Mouse (Mus musculus) adipocyte (in vitro differentiated cells): ENCODE measurements around the gene Zfp184.

Experiments
- DNase-seq: peaks from one replicate; pipeline ENCODE4 v3.0.0-alpha.2; 2016; ENCODE audit warnings: low spot score

The Zfp184 gene

DNA sequence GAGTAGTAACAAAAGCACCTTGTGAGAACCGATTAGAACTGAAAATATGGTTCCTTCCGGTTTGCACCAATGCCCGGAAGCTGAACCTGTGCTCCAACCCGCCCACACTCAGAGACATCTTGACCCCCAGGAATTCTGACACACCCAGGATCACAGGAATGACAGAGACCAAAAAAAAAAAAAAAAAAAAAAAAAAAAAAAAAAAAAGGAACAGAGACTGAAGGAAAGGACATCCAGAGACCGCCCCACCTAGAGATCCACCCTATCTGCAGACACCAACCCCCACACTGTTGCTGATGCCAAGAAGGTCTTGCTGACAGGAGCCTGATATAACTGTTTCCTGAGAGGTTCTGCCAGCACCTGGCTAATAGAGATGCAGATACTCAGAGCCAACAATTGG lies 47.7 kb downstream of the Zfp184 start:
- no peak for DNase-seq

DNA sequence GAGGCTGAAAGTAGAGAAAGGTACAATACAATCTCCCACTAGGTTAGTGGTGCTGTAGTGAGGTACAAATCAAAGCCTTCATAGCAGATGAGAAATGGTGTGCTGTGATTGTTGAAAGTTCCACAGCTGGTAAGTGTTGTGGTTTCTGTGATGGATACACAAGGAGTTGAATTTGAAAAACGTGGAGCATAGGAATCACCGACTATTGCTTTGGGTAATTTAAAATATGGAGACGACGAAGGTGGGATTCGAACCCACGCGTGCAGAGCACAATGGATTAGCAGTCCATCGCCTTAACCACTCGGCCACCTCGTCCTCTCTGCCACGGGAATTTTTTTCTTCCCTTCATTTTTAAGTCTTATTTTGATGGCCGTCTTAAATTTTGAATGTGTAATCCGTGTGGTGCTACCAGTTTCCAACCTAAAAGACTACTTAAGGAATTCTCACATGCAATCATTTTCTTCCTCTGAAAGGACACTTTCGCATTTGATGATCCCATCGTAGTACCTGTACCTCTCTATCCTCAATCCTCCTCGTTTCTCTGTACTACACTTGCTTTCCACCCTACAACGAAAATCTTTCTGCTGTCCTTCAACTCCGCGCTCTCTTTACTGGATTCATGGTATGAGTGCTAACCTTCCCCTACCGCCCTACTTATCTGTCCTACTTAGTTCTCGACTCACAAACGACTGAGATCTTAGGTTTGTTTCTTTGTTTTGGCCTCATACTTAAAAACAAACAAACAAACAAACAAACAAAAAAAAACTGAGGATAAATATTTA lies 49.3 kb downstream of the Zfp184 start:
- DNase-seq = no peak

DNA sequence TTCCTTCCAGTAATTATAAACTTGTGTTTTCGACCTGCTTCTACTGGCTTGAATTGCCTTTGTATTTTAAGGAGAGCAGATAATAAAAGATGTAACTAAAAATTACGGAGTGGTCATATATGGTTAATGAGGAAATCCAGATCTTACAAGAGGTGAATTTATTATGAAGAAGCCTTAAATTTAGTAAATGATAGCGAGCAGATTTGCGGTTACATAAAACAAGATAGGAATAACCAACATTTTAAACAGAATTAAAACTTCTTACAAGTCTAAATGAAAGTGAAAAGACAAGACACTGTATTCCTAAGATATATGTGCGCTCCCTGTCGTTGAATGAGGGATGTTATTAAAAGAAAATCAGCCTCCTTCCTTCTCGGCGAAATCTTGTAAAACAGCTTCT lies 50.0 kb downstream of the Zfp184 start:
- DNase-seq = no peak

DNA sequence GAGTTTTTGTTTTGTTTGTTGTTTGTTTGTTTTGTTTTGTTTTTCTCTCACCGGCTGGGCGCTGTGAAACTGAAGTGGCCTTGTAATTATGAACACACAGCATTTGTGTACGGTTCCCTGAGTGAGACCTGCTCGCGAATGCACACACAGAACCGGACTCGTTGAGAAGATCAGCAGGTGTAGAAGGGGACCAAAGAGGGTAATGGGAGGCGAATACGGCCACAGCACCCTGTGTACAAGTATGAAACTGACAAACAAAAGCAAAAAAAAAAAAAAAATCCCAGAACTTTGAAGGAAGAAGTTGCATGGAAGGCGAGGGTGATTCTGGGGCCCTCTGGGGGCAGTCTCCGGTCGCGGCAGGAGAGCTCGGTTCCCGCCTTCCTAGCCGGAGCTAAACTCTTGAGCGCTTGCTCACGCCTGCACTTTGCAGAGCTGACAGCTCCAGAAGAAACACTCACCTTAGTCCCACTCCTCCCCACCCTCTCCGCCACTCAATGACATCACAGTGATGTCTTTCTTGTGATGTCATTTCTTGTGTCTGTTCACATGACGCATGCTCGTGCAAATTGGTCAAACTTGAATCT lies 50.5 kb downstream of the Zfp184 start:
- no peak for DNase-seq

DNA sequence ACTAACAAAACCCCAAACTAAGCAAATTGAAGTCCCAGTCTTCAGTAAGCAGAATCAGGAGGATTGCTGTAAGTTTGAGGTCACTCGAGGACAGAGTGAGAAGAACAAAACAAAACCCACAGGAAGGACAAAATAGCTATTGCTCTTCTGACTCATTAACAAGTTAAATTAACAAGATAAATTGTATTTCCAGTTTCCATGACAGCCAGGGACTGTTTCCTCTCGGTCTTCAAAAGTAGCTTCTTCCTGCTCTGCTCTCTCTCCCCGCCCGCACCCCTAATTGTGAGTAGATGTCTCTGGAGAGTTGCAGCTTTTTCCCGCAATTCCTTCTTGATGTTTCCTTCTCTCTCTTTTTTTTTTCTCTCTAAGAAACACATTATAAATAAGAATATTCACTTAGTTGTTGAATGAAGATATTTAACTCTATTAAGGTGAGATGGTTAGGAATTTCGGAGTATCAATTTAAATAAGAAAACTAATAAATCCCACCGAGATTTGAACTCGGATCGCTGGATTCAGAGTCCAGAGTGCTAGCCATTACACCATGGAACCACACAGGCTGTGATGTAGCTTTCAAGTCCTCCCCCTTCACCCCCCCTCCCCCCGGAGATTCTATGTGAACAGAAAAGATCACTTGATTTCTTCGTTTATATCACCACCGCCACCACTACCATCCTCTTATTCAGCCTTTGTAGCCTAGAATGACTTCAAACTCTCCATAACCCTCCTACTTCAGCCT lies 51.4 kb downstream of the Zfp184 start:
- DNase-seq = no peak

DNA sequence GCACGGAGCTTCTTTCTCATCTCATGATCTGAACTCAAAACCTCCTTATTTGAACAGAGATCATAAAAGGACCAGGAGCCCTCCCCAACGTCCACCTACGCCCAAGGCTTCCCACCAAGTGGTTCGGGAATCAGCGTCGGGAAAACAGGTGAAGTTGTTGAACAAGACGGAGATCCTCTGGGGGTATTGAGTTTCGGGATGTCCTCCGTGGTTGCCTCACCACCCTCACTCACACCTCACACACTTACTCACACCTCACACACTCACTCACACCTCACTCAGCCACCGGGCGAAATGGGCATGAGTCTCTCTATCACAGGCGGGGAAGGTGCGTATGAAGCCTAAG lies 51.9 kb downstream of the Zfp184 start:
- DNase-seq = no peak

DNA sequence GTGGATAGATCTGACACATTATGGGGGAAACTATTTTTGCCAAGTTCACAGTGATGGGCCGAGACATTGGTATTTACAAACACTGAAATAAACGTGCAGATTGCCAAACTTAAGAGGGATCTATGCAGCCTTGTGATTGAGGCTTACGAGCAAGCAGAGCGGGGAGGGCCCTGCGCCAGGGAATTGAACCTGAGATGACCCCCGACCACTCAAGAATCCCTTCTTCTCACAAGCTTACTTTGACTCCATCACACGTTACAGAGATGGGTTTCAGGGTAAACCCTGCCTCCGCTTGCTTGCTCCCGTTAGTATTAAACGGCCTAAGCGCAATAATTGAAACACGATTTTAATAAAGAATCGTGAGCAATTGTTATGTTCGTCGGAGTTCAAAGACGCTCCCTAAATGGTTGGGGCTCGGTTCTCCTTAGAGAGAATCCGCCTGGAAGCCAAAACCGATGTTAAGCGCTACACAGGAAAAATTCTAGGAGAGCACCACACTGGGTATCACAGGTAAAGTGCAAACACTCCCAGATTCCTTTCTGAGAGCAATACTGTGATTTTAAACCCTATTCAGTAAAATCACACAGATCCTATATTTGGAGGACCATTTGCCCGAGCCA lies 52.4 kb downstream of the Zfp184 start:
- no peak for DNase-seq

DNA sequence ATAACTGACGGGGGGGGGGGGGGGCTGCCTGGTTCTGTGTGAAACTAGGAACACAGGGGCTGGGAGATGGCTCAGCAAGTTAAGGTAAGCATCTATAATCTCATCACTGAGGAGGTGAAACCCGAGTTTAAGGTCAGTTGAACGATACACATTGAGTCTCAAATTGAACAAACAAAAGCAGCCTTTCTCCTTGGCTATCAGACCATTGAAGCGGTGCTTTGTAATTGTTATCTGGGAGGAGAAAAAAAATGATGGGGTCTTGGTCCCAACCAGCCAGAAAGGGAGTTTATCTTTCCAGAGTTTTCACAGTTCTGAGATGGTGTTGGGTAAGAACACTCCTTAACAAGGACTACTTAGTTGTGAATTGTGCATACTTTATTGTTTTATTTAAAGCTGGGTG lies 52.9 kb downstream of the Zfp184 start:
- no peak for DNase-seq

DNA sequence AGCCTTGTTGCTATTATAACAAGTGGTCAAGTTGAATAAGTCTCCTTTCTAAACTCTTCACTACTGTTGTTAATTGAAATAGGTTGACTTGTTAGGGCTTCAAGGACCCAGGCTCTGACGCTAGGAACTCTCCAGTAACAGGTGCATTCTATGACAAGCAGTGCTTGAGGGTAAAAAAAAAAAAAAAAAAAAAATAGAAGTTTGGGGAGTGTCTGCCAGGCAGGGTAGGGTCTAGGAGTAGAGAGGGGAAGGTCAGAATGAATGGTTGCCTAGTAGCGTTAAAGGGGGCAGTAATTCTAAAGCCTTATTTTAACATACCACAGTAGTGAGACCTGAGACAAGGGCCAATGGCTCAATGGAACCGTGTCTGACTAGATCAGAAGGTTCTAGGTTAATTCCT lies 53.5 kb downstream of the Zfp184 start:
- DNase-seq = no peak

DNA sequence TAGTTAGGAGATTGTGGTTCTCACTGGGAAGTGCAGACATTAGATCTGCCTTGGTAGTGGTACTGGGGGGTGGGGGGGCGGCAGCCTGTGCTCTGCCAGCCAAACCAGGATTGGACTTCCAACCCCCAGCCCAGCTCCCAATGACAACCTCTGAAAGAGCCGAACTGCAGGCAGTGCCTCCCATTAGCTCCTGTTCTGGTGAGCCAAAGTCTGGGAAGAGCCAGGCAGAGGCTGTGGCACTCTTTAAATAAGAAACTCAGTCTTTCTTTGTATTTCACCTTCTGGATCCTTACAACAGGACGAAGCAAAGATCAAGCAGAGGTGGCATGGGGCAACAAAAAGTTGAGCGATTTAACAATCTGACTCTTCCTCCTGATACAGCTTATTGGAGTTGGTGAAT lies 54.3 kb downstream of the Zfp184 start:
- no peak for DNase-seq

DNA sequence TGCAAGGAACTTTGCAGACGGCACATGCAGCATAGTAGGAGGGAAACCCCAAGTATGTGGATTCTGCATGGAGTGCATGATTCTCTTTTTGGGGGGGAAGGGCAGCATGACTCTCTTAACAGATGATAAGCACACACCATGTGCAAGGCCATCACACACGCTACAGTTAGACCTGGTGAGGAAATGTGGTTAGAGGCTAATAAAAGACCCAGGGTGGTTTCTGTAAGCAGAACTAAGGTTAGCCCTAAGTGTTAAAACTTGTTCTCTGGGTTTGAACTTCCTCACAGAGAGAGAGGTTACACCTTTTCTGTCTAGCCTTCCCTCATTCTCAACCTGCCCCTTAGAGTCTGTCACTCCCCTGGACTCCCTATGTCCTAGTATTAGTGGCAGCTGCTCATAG lies 56.5 kb downstream of the Zfp184 start:
- DNase-seq = no peak

DNA sequence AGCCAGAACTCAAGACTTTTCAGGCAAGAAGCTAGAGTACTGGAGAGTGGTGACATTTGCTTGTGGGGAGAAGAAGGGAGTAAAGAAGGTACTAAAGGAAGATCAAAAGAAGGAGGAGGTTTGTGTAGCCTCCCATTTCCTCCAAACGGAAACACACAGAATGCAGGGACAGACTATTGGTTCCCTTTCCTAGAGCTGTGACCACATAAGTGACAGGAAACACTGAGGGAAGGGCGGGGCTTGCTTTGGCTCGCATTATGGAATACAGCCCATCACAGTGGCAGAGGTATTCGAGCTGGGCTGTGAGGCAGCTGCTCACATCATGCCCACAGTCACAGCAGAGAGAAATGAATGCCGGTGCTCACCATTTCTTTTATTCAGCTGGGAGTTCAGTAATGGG lies 56.9 kb downstream of the Zfp184 start:
- no peak for DNase-seq

DNA sequence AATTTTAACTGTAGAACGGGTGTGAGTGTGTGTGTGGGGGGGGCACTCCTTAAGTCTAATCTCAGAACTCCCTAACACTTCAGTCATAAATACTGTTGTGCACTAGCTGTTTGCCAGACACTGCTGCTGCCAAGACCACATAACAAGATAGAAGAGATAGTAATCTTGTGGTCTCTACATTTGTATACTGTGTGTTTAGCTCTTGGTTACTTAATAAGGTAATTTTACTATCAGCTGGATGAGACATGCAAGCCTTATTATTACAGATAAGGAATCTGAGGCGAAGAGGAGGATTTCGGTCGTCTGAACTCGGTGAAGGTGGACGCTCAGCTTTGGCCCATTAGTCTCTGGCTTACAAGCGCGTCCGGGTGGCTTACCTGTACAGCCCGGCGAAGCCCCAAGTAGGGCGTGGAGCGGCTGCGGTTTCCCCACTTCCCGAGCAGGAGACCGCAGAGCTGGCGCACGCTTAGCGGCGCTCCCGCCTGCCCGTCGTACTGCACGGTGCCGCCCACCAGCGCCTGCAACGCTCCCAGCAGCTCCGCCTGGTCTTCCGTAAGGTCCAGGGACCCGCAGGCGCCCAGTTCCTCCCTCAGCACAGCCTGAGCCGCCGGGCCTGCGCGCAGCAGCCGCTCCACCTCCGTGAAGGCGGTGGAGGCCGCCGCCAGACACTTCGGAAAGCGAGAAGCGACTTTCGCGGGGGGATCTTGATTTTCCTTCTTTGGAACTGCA lies 60.9 kb downstream of the Zfp184 start:
- no peak for DNase-seq

DNA sequence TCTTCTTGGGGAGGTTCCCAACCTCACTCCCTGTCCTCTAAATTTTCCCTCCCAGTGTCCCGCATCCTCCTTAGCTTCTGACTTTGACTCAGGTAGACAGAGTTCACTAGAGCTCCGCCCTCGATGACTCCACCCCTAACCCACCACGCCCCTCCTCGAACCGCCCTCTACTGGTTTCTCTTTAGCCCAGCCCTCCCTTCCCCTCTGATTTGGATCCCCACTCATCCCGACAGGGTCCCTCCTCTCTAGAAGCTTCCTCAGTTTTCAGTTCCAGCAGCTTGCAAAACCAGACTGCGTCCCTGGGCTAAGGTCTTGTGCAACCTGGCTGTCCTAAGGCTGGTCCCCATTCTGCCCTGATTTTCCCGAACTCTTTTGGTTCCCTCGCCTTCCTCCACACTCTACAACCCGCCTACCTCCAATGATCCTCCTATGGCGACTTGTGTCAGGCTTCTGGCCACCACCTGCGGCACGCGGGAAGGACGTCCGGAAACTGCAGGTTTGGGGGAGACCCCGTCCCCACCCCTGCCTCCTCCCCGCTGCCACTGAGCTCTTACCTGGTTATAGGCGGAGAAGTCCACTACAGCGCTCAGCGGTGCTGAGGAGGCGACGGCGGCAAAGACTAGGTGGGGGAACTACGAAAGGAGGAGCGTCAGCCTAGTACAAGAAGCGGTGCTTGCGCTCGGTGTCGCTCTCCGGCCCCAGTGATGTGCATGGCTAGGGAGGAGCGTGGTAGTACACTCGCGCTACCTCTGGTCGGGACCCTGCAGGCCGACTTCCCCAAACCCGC lies 61.6 kb downstream of the Zfp184 start:
- DNase-seq = no peak

DNA sequence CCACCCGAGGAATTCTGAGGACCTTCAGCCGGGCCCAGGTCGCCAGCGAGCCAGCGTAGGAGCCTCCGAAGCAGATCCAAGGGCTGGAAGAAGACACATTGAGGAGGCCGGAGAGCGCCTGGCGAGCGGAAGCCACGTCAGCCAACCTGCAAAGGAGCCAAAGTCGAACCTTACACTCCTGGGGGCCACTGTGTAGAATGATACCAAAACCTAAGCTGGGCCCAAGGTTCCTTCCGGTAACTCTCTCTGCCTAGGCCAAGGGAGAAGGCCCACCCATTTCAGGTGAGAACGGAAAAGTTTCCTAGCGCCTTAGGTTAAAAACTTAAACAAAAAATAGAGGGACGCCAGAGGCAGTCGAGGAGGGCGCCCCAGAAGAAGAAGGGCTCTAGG lies 62.2 kb downstream of the Zfp184 start:
- DNase-seq = no peak

DNA sequence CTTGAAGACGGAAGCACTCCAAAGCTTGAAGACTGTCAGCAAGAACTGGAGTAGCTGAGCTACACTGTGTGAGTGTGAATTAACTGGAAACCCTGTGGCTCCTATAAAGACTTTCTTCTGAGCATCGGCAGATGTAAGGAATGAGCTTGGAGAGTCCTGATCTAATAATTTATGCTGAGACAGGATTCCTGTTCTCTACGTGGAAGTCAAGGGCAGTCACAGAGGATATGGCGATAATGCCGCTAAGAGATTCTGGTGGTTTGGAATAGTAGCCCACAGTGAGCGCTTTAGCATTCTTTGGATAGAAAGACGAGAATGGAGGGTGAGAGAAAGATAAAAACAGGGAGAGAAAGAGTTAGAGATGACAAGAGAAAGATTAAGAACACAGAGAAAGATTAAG lies 63.0 kb downstream of the Zfp184 start:
- no peak for DNase-seq

DNA sequence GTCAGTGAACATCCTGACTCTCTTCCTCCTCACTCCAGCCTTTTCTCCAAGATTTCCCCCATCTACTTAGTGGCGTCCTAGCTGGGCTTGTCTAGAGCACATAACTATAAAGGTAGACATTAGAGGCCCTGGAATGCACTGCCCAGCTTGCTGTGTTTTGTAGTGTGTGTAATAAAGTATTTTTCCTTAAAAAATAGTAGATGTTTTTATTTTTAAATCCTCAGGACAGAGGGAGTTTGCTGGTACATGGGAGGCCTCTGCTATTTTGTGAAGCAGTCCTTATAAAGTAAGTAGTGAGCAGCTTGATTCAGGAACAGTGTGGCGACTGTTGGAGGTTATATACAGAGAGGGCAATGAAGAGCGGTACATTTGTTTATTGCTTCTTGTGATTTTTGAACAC lies 63.8 kb downstream of the Zfp184 start:
- DNase-seq = no peak

DNA sequence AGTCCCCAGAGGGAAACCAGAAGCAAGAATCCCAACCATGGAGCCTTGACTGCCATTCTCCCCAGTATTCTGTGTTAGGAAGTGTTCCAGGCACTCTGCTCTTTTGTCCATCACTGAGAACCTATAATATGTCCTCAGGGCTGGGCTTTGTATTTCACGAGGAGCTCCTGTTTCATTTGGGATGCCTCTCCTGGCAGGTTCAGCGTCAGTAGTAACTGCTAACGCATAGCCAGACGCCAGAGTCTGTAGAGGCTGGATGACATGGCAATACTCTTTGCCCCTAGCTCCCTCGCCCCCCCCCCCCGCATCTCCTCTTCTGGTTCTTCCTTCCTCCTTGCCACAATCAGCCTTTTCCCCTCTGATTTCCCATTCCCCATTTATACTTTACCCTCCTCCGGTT lies 64.7 kb downstream of the Zfp184 start, which contains the start of gene Prss16:
TSS of gene Prss16 (minus strand) at position 101 of the 400 bp plus-strand sequence.
- no peak for DNase-seq
